Mouse (Mus musculus): Measurements from ENCODE around the gene Olfr272. TPM values are rescaled to one million over a fixed set of nuclear protein-coding genes. Genes with fewer than 3 reads are reported as not detected.

The Olfr272 gene
- polyA plus RNA-seq (2012; rRNA removed): not detected in 2 replicates

GRCm38 (mm10) chr4:52919078-52919477, at the start of gene Olfr272:
Gene Olfr272 (minus strand): TSS chr4:52919178.
- H3K4me1 ChIP-seq (ENCODE audit: control insufficient read depth, insufficient read depth, insufficient read length, low read length): no peaks in the 10 kb centered on the region
- 82% methylated on average over 2 of the region's 2 CpGs for WGBS
- no peaks in the 10 kb centered on the region for H3K36me3 ChIP-seq (ENCODE audit: control insufficient read depth, insufficient read depth, low read length)
- TF ChIP-seq CTCF (IDR thresholded peaks at IDR 0.05; ENCODE audit: extremely low read depth, insufficient read length, insufficient replicate concordance, low read depth, low read length): no peak
- no peak for TF ChIP-seq POLR2A (IDR thresholded peaks at IDR 0.05; ENCODE audit: low read depth, low read length)
- no peaks in the 10 kb centered on the region for H3K27me3 ChIP-seq (ENCODE audit: control insufficient read depth, insufficient read depth, low read length)
- H3K27ac ChIP-seq (ENCODE audit: insufficient read depth, low read depth, low read length): no peak within 1 kb of the TSS
- no peak within 1 kb of the TSS for H3K4me3 ChIP-seq (ENCODE audit: low read depth, low read length)

- H3K27ac ChIP-seq (ENCODE audit: insufficient read depth, low read depth, low read length): no peak within 1 kb of the TSS
- TF ChIP-seq POLR2A (IDR thresholded peaks at IDR 0.05; ENCODE audit: low read depth, low read length) (no peak), CTCF (IDR thresholded peaks at IDR 0.05; ENCODE audit: extremely low read depth, insufficient read length, insufficient replicate concordance, low read depth, low read length) (no peak)
- no peaks in the 10 kb centered on the region for H3K4me1 ChIP-seq (ENCODE audit: control insufficient read depth, insufficient read depth, insufficient read length, low read length)
- no peaks in the 10 kb centered on the region for H3K27me3 ChIP-seq (ENCODE audit: control insufficient read depth, insufficient read depth, low read length)
- H3K36me3 ChIP-seq (ENCODE audit: control insufficient read depth, insufficient read depth, low read length): no peaks in the 10 kb centered on the region
- H3K4me3 ChIP-seq (ENCODE audit: low read depth, low read length): no peak within 1 kb of the TSS
Measured at GRCm38 (mm10) chr4:52964247-52964646, 45.3 kb upstream of the Olfr272 start, which contains the start of gene Olfr270. Gene Olfr270 (plus strand): TSS chr4:52964547.

DNA sequence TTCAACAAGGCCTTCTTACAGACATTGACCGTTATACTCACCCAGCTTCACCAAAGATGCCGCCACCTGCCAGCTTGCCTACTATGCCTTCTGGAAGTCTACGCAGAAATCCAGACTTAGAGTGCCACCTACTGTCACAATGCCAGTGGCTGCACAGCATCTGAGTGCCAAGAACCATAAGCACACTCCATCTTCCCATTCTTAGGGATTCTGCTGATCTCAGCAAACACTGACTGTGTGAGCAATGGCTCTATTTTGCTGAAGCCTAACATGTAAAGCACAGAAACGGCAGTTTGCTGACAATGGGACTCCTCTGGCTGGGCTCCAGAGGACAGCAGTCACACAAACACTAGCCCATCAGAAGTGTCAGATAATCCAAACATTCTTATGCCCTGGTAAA, 39.7 kb upstream of the Olfr272 start:
- Histone ChIP-seq H3K27ac (ENCODE audit: insufficient read depth, low read depth, low read length) (no peak overlapping the region), H3K36me3 (ENCODE audit: control insufficient read depth, insufficient read depth, low read length) (no peaks in the 10 kb centered on the region), H3K4me3 (ENCODE audit: low read depth, low read length) (no peak overlapping the region), H3K4me1 (ENCODE audit: control insufficient read depth, insufficient read depth, insufficient read length, low read length) (no peaks in the 10 kb centered on the region), H3K27me3 (ENCODE audit: control insufficient read depth, insufficient read depth, low read length) (no peaks in the 10 kb centered on the region)
- WGBS: 38% methylated on average over 4 of the region's 4 CpGs
- TF ChIP-seq CTCF (IDR thresholded peaks at IDR 0.05; ENCODE audit: extremely low read depth, insufficient read length, insufficient replicate concordance, low read depth, low read length) (no peak), POLR2A (IDR thresholded peaks at IDR 0.05; ENCODE audit: low read depth, low read length) (no peak)

DNA sequence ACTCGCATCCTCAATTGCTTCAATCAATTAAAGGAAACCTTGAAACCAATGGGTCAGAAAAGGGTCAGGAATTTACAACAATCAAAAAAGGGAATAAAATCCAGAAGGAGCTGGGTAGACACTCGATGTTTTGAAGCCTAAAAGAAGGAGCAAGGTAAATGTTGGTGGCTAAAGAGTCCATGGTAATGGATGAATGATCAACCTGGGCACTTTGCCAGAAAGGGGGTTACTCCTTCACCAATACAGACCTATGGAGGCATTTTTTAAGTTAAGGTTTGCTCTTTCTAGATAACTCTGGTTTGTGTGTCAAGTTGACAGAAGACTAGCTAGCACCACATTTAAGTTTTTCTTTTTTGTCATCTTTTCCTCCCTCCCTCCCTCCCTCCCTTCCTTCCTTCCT, 30.0 kb upstream of the Olfr272 start:
- Histone ChIP-seq H3K36me3 (ENCODE audit: control insufficient read depth, insufficient read depth, low read length) (no peaks in the 10 kb centered on the region), H3K27ac (ENCODE audit: insufficient read depth, low read depth, low read length) (no peak overlapping the region), H3K4me3 (ENCODE audit: low read depth, low read length) (no peak overlapping the region), H3K4me1 (ENCODE audit: control insufficient read depth, insufficient read depth, insufficient read length, low read length) (no peaks in the 10 kb centered on the region), H3K27me3 (ENCODE audit: control insufficient read depth, insufficient read depth, low read length) (no peaks in the 10 kb centered on the region)
- 71% methylated on average over 2 of the region's 2 CpGs for WGBS
- no peak for TF ChIP-seq CTCF (IDR thresholded peaks at IDR 0.05; ENCODE audit: extremely low read depth, insufficient read length, insufficient replicate concordance, low read depth, low read length)
- TF ChIP-seq POLR2A (IDR thresholded peaks at IDR 0.05; ENCODE audit: low read depth, low read length): no peak

DNA sequence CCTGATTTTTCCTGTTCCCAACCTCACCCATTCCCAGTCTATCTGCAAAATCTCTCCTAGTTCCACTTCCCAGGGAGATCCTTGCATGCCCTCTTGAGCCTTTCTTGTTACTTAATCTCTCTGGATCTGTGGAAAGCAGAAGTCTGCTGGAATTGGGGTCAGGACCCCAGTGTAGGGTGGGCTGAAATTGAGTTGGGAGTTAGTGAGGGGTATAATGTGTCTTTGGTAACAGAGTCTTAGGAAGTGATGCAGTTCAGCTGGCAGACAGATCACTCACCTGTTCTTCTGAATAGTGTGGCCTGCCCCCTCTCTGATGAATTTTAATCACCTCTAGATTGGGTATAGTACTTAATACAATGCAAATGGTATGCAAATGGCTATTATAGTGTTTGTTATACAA, 27.7 kb upstream of the Olfr272 start:
- Histone ChIP-seq H3K36me3 (ENCODE audit: control insufficient read depth, insufficient read depth, low read length) (no peaks in the 10 kb centered on the region), H3K27ac (ENCODE audit: insufficient read depth, low read depth, low read length) (no peak overlapping the region), H3K4me3 (ENCODE audit: low read depth, low read length) (no peak overlapping the region), H3K4me1 (ENCODE audit: control insufficient read depth, insufficient read depth, insufficient read length, low read length) (no peaks in the 10 kb centered on the region), H3K27me3 (ENCODE audit: control insufficient read depth, insufficient read depth, low read length) (no peaks in the 10 kb centered on the region)
- TF ChIP-seq CTCF (IDR thresholded peaks at IDR 0.05; ENCODE audit: extremely low read depth, insufficient read length, insufficient replicate concordance, low read depth, low read length) (no peak), POLR2A (IDR thresholded peaks at IDR 0.05; ENCODE audit: low read depth, low read length) (no peak)

GRCm38 (mm10) chr4:52930480-52930879, 11.5 kb upstream of the Olfr272 start:
- 85% methylated on average over 4 of the region's 4 CpGs for WGBS
- Histone ChIP-seq H3K4me1 (ENCODE audit: control insufficient read depth, insufficient read depth, insufficient read length, low read length) (no peaks in the 10 kb centered on the region), H3K27ac (ENCODE audit: insufficient read depth, low read depth, low read length) (no peak overlapping the region), H3K27me3 (ENCODE audit: control insufficient read depth, insufficient read depth, low read length) (no peaks in the 10 kb centered on the region), H3K4me3 (ENCODE audit: low read depth, low read length) (no peak overlapping the region), H3K36me3 (ENCODE audit: control insufficient read depth, insufficient read depth, low read length) (no peaks in the 10 kb centered on the region)
- no peak for TF ChIP-seq POLR2A (IDR thresholded peaks at IDR 0.05; ENCODE audit: low read depth, low read length)
- no peak for TF ChIP-seq CTCF (IDR thresholded peaks at IDR 0.05; ENCODE audit: extremely low read depth, insufficient read length, insufficient replicate concordance, low read depth, low read length)

DNA sequence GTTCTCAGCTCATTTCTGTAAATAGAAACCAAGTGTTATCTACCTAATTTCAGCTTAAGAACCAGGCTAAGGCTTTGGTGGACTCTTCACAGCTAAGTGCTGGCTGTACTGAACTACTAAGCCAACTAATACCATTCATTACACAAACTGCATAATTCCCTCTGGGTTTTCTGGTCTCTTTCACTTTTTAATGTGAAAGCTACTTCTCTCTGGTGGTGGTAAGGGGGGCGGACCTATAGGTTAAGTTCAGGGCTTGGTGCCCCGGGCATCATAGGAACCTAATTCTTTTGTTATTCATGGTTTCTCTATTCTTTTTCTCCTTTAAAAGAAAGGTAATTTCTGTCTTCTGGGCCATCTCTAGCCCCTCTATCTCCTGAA, 1.7 kb downstream of the Olfr272 start:
- TF ChIP-seq CTCF (IDR thresholded peaks at IDR 0.05; ENCODE audit: extremely low read depth, insufficient read length, insufficient replicate concordance, low read depth, low read length) (no peak), POLR2A (IDR thresholded peaks at IDR 0.05; ENCODE audit: low read depth, low read length) (no peak)
- no peak overlapping the region for H3K4me3 ChIP-seq (ENCODE audit: low read depth, low read length)
- no peaks in the 10 kb centered on the region for H3K4me1 ChIP-seq (ENCODE audit: control insufficient read depth, insufficient read depth, insufficient read length, low read length)
- no peak overlapping the region for H3K27ac ChIP-seq (ENCODE audit: insufficient read depth, low read depth, low read length)
- WGBS: 79% methylated on average over 2 of the region's 2 CpGs
- no peaks in the 10 kb centered on the region for H3K27me3 ChIP-seq (ENCODE audit: control insufficient read depth, insufficient read depth, low read length)
- no peaks in the 10 kb centered on the region for H3K36me3 ChIP-seq (ENCODE audit: control insufficient read depth, insufficient read depth, low read length)
